Mouse (Mus musculus) erythroblast, embryonic 14.5 days (primary cell): Measurements from ENCODE around the gene Psmd12.

ENCODE experiments used
- GATA1 ChIP-seq: IDR thresholded peaks from 2 replicates; pipeline ENCODE4 v1.6.1; 2012; ENCODE audit warnings: low read length, inconsistent platforms, mixed read lengths
- TAL1 ChIP-seq: IDR thresholded peaks from 3 replicates; pipeline ENCODE4 v1.6.1; 2012; ENCODE audit warnings: low read length, inconsistent platforms, mixed read lengths

DNA sequence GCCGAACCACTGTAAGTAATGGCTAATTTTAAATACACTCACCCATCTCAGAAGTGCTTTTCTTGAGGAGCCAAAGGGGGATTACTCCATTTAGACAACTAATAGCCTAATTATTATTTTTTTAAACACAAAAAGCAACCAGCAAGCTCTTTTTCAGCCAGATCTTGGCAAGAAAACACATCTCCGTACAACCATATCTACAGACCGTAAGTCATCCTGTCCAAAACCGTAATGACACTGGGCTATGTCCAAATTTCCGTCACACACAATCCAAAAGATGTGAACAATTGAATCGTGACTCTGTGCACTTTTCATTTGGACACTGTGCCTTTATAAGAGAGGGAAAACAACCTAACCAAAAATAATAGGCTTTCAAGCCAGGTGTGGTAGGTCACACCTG is 29.2 kb upstream of the Psmd12 start:
- TF ChIP-seq GATA1 (no peak), TAL1 (no peak)
